Mouse (Mus musculus) stomach, embryonic 15.5 days (tissue): ENCODE data around the gene Bcl7c. TPM values are rescaled to one million over a fixed set of nuclear protein-coding genes. Genes with fewer than 3 reads are reported as not detected.
A peak's percentile ranks its signal among the peaks of the same experiment; 100 is the strongest.
"Not testable (repeated sequence)": the region's sequence is repeated elsewhere in the genome, so short reads cannot be mapped to it uniquely, and the experiment has no call there.

Source experiments
- ATAC-seq: fragments of 200-750 bp; cut with Nextera tagmentation; 2 replicates; pipeline ENCODE4 v1.8.0; 2017; ENCODE audit warnings: low read depth, moderate number of reproducible peaks, moderate TSS enrichment; ENCODE audit not compliant: insufficient read depth, low FRiP score
- H3K27ac ChIP-seq: fragments of 300-500 bp; sonication (generic); 2 replicates; pipeline ENCODE4 v1.5.1; 2015; ENCODE audit warnings: mild to moderate bottlenecking, inconsistent platforms
- H3K27me3 ChIP-seq: fragments of 300-500 bp; sonication (generic); replicated peaks from 2 replicates; pipeline ENCODE4 v1.6.1; 2015; ENCODE audit warnings: inconsistent platforms
- H3K36me3 ChIP-seq: fragments of 300-500 bp; sonication (generic); 2 replicates; pipeline ENCODE4 v1.6.1; 2015; ENCODE audit warnings: inconsistent platforms
- H3K4me1 ChIP-seq: fragments of 300-500 bp; sonication (generic); 2 replicates; pipeline ENCODE4 v1.6.1; 2015; ENCODE audit warnings: inconsistent platforms
- H3K4me2 ChIP-seq: fragments of 300-500 bp; sonication (generic); 2 replicates; pipeline ENCODE4 v1.6.1; 2015; ENCODE audit warnings: mild to moderate bottlenecking, inconsistent platforms
- H3K4me3 ChIP-seq: fragments of 300-500 bp; sonication (generic); replicated peaks from 2 replicates; pipeline ENCODE4 v1.5.1; 2015; ENCODE audit warnings: inconsistent platforms
- H3K9ac ChIP-seq: fragments of 300-500 bp; sonication (generic); 2 replicates; pipeline ENCODE4 v1.6.1; 2015; ENCODE audit warnings: inconsistent platforms
- H3K9me3 ChIP-seq: fragments of 300-500 bp; sonication (generic); 2 replicates; pipeline ENCODE4 v1.6.1; 2016; ENCODE audit warnings: inconsistent platforms
- WGBS: fragments of 180-500 bp; shearing (Covaris S2); methylation state at CpG from one replicate; pipeline ENCODE4 v1.1.7; 2015; 5-methylcytosine and 5-hydroxymethylcytosine counted together
- polyA plus RNA-seq: library from polyadenylated mRNA; unstranded; fragments of >200 nt; fragmentation: Nextera tagmentation; extraction: Ambion mirVana; gene quantifications from 2 replicates; pipeline ENCODE4 v1.2.1, GENCODE M21; 2015

Gene Bcl7c
- polyA plus RNA-seq, 1 experiment from 2014 or later: 59.3 TPM

DNA sequence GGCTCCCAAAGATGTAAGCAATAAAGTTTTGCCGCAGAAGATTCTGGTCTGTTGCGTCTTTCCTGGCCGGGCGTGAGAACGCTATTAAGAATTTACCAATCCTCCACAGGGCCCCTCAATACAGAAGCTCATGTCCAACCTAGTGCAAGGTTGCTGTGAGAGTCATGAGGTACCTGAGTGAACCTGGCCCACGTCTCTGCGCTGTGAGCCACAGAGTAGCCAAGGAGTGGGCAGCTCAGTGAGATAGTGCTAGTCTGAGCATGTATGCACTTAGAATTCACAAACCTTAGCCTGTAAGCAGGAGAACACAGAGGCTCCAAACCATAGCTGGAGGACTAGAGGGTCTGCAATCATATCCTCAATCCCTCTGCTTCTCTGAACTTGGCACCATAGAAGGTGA, 82.7 kb downstream of the Bcl7c start:
- H3K4me3 ChIP-seq: no peak overlapping the region
- no peak for ATAC-seq
- no peak overlapping the region for H3K27ac ChIP-seq
- no peaks in the 10 kb centered on the region for H3K9me3 ChIP-seq
- H3K4me2 ChIP-seq: no peak overlapping the region
- 94% methylated on average over 7 of the region's 7 CpGs for WGBS
- no peaks in the 10 kb centered on the region for H3K36me3 ChIP-seq
- no peaks in the 10 kb centered on the region for H3K4me1 ChIP-seq
- H3K27me3 ChIP-seq: no peaks in the 10 kb centered on the region
- H3K9ac ChIP-seq: no peak overlapping the region

DNA sequence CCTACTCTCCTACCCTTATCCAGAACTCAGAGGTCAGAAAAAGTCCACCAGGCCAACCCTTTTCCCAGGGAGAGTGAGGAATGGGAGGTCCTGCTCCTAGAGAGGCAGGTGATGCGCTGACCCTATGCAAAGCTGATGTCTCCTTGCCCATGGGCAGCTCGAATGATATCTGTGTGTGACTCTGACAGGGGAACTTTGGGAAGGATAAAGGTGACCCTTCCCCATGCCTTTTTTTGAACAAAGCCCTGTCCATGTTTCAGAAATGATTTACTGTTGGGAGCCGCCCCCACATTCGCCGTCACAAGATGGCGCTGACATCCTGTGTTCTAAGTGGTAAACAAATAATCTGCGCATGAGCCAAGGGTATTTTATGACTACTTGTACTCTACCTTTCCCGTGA, 90.3 kb downstream of the Bcl7c start:
- not testable (repeated sequence) for H3K36me3 ChIP-seq, H3K4me2 ChIP-seq, H3K4me1 ChIP-seq, H3K9ac ChIP-seq, H3K9me3 ChIP-seq, H3K27ac ChIP-seq, H3K27me3 ChIP-seq, ATAC-seq, H3K4me3 ChIP-seq
- 93% methylated on average over 7 of the region's 8 CpGs for WGBS

DNA sequence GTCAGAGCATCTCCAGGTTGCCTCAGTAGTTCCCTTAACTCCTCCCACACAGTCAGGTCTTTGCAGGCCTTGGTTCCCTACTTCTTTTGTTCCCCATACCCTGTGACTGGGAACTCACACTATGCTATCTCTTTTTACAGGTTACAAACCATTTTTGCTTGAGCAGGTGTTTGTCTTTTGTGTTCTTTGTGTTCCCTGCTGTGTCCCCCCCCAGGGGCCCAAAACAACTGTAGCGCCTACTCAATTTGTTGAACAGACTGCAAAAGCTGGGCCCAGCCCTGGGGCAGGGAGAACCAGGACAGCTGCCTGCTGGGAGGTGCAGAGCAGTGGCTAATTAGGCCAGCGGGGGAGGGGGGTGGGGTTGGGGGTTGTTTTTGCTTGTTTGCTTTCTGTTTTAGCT, 90.8 kb downstream of the Bcl7c start:
- Histone ChIP-seq H3K27ac (no peak overlapping the region), H3K4me1 (peaks cover 9% of the 10 kb centered on the region), H3K4me3 (no peak overlapping the region), H3K36me3 (no peaks in the 10 kb centered on the region), H3K9ac (no peak overlapping the region), H3K4me2 (no peak overlapping the region), H3K27me3 (no peaks in the 10 kb centered on the region), H3K9me3 (no peaks in the 10 kb centered on the region)
- WGBS: 62% methylated on average over 2 of the region's 2 CpGs
- ATAC-seq: no peak

DNA sequence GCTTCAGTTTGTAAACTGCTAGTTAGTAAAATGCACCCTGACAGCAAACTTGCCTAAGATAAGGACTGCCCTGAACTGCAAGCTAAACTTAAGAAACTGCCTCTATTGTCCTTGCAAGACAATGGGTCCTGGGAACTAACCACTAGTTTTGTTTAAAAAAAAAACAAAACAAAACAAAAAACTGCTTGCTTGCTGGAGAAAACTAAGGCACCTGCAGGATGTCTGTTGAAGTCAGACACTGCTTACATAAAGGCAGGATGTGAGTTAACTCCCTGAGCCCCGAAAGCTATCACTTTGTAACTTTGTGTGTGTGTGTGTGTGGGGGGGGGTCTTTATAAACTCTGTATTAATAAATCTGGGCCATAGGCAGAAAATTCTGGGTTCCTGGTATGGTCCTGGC, 91.9 kb downstream of the Bcl7c start:
- Histone ChIP-seq H3K9ac (no peak overlapping the region), H3K27ac (no peak overlapping the region), H3K4me3 (no peak overlapping the region), H3K27me3 (no peaks in the 10 kb centered on the region), H3K9me3 (no peaks in the 10 kb centered on the region), H3K4me2 (no peak overlapping the region), H3K36me3 (peaks cover 10% of the 10 kb centered on the region), H3K4me1 (peaks cover 9% of the 10 kb centered on the region)
- WGBS: 58% methylated on average over 1 of the region's 1 CpGs
- no peak for ATAC-seq

DNA sequence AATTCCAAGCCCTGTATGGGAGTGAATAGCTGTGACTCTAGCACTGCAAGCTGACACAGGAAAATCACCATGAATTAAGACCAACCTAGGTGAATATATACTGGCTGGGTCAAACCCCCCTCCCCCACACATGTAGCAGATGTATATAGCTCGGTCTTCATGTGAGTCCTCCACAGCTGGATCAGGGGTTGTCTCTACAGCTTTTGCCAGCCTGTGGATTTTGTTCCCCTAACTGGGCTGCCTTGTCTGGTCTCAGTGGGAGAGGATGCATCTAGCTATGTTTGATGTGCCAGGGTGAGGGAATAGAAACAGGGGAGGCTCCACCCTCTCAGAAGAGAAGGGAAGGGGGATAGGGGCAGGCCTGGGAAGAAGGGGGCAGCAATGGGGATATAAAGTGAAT, 92.4 kb downstream of the Bcl7c start:
- Histone ChIP-seq H3K4me3 (no peak overlapping the region), H3K9ac (no peak overlapping the region), H3K36me3 (peaks cover 15% of the 10 kb centered on the region), H3K4me1 (peaks cover 9% of the 10 kb centered on the region), H3K9me3 (no peaks in the 10 kb centered on the region), H3K27me3 (no peaks in the 10 kb centered on the region), H3K27ac (no peak overlapping the region), H3K4me2 (no peak overlapping the region)
- no peak for ATAC-seq
- 69% methylated on average over 1 of the region's 1 CpGs for WGBS

DNA sequence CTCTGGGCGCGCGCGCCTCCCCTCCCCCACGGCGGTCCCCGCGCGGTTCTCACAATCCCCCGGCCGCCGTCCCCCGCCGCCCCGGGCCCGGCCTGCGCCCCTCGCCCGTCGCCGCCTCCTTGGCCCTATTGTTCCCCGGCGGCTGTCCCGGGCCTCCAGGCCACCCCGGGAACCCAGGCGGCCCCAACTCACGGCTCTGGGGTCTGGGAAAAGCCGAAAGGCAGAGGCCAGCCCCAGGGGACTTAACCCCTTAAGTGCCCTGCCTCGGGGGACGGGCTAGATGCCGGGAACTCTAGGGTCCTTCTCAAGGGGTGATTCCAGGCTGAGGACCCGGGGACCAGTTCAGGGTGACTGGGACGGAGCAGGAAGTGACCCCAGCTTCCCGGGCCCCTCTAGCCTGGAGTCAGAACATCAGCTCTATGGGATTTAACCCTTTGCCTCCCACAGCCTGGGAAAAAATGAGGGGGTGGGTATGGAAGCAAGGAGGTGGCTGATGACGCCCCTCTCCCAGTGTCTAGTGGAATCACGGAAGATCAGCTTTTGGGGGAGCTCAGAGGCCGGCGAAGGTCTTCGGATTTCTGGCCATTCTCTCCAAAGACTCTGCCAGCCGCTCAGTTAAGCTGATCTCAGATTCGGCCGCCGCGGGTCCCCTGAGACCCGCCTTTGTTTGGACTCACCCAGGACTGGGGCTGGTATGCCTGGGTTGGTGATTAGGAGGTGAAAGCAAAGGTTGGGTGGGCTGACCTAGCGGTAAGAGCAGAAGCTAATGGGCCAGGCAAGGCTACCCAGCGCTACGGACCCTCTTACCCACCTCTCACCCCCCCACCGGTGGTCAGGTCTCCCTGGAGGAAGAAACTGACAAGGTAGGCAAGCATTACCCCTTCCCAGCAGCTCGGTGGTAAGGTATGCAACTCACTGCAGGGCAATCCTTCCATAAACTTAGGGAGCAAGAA, 93.6 kb downstream of the Bcl7c start, which contains the start of gene Zfp629:
TSS of gene Zfp629 (minus strand) at position 907 of the 953 bp plus-strand sequence.
- Histone ChIP-seq H3K9me3 (no peaks in the 10 kb centered on the region), H3K4me3 (peak within 1 kb of the TSS; percentile 64), H3K9ac (peak within 1 kb of the TSS; percentile 76), H3K36me3 (peaks cover 27% of the 10 kb centered on the region), H3K27me3 (no peaks in the 10 kb centered on the region), H3K4me1 (peaks cover 9% of the 10 kb centered on the region), H3K4me2 (peak within 1 kb of the TSS; percentile 59), H3K27ac (peak within 1 kb of the TSS; percentile 62)
- WGBS: under 1% methylated on average over 37 of the region's 50 CpGs
- ATAC-seq: peak; percentile 74

DNA sequence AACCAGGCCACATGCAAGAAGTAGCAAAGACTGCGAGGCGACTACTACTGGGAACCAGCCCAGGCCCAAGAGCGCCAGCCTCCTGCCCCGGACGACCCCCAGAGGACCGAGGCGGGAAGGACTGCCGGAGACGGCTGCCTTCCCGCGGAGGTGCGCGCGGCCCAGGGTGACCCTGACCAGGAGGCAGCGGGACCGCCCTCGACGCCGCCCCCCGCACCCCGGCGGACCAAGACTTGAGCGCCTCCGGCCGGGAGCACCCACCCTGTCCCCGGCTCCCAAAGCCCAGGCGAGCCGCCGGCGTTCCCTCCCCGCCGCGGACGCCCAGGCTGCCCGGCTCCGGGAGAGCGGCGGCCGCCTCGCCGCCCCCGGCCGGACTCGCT, 94.2 kb downstream of the Bcl7c start:
- peak; percentile 61 for ATAC-seq
- Histone ChIP-seq H3K27ac (peak overlapping the region; percentile 62), H3K9ac (peak overlapping the region; percentile 76), H3K4me3 (peak overlapping the region; percentile 64), H3K27me3 (no peaks in the 10 kb centered on the region), H3K9me3 (no peaks in the 10 kb centered on the region), H3K4me2 (peak overlapping the region; percentile 59), H3K36me3 (peaks cover 31% of the 10 kb centered on the region), H3K4me1 (peaks cover 9% of the 10 kb centered on the region)
- under 1% methylated on average over 41 of the region's 44 CpGs for WGBS

DNA sequence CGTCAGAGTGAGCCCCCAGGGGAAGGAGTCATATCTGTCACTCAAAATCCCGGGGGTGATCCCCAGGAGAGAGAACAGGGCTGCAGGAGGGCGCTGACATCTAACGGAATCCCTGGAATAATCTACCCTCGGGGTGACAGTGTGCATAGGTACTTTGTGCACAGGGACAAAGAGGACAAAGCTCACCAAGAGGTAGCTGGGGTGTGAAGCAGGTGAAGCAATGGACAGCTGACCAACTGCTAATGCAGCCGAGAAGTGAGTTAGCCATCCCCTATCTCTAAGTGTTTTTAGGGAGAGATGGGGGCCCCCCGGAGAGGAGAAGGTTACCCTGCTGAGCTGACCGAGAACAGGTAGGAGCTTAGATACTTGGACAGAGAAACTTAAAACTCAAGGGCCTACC, 94.6 kb downstream of the Bcl7c start:
- no peak overlapping the region for H3K27ac ChIP-seq
- H3K4me2 ChIP-seq: peak overlapping the region; percentile 59
- H3K9me3 ChIP-seq: no peaks in the 10 kb centered on the region
- no peak for ATAC-seq
- peaks cover 31% of the 10 kb centered on the region for H3K36me3 ChIP-seq
- no peaks in the 10 kb centered on the region for H3K27me3 ChIP-seq
- 23% methylated on average over 8 of the region's 8 CpGs for WGBS
- H3K9ac ChIP-seq: peak overlapping the region; percentile 76
- peak overlapping the region; percentile 64 for H3K4me3 ChIP-seq
- peaks cover 9% of the 10 kb centered on the region for H3K4me1 ChIP-seq

DNA sequence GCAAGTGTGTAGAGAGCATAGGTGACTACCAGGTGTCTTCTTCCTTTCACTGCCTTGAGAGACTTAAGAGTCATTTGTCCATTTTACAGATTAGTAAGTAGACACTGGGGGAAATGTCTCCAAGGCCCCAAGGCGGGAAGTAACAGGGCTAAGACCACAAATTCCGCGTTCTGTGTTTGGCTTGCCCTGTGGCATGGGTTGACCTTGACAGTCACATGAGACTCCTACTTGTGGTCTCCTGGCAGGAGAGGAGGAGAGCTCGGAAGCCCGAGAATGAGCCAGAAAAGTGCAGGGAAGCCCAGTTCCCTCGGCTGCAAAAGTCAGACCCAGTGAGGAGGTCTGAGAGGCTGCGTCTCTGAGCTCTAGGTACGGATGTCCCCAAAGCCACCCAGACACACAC, 95.2 kb downstream of the Bcl7c start:
- ATAC-seq: no peak
- peaks cover 9% of the 10 kb centered on the region for H3K4me1 ChIP-seq
- H3K9ac ChIP-seq: no peak overlapping the region
- 80% methylated on average over 8 of the region's 8 CpGs for WGBS
- no peaks in the 10 kb centered on the region for H3K9me3 ChIP-seq
- no peak overlapping the region for H3K27ac ChIP-seq
- H3K4me2 ChIP-seq: 0 out of 2 replicates have a peak overlapping the region, but pooled peaks have one; percentile 59
- H3K27me3 ChIP-seq: no peaks in the 10 kb centered on the region
- H3K36me3 ChIP-seq: peaks cover 36% of the 10 kb centered on the region
- H3K4me3 ChIP-seq: peak overlapping the region; percentile 64; the same call in 1 of the 2 replicates

DNA sequence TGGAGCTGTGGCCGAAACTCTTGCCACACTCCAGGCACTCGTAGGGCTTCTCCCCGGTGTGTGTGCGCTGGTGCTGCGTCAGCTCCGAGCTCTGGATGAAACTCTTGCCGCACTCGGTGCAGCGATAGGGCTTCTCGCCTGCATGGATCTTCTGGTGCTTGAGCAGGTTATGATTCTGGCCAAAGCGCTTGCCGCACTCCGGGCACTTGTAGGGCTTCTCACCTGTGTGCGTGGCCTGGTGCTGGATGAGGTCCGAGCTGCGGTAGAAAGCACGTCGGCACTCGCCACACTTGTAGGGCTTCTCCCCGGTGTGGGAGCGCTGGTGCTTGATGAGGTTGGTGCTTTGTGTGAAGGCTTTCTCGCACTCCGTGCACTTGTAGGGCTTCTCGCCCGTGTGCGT, 97.2 kb downstream of the Bcl7c start:
- Histone ChIP-seq H3K27ac (no peak overlapping the region), H3K36me3 (peaks cover 48% of the 10 kb centered on the region), H3K4me1 (peaks cover 9% of the 10 kb centered on the region), H3K9ac (no peak overlapping the region), H3K4me2 (no peak overlapping the region), H3K9me3 (no peaks in the 10 kb centered on the region), H3K4me3 (no peak overlapping the region), H3K27me3 (no peaks in the 10 kb centered on the region)
- WGBS: 97% methylated on average over 26 of the region's 26 CpGs
- no peak for ATAC-seq
